Mouse (Mus musculus): ENCODE measurements around the gene Taf4. TPM values are rescaled to one million over a fixed set of nuclear protein-coding genes. Genes with fewer than 3 reads are reported as not detected.

The Taf4 gene
- polyA plus RNA-seq, 1 experiment = not detected

DNA sequence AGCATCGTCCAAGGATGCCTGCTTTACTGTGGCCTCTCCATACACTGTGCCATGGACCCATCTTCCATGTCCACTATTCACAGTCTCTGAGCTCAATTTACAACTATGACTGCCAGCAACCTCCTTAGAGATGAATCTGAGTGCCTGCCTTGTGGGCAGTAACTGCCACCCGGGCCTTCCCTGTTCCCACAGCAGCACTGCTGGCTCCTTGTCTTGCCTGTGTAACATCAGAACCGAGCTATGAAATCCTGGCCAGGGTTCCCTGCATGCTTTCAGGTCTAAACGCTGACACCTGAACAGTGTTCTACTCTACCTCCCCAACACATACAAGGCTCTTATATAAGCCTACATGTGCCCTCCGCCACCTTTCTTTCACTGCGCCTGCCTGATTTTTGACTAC, 16.1 kb downstream of the Taf4 start:
- Histone ChIP-seq H3K4me3 (ENCODE audit: insufficient read depth, low read depth, low read length) (no peak overlapping the region), H3K4me1 (ENCODE audit: control insufficient read depth, insufficient read depth, low read length) (peaks cover 35% of the 10 kb centered on the region), H3K27ac (ENCODE audit: insufficient read depth, low read depth, low read length) (no peak overlapping the region)
- 75% methylated on average over 6 of the region's 6 CpGs for WGBS
- no peak for TF ChIP-seq POLR2A (IDR thresholded peaks at IDR 0.05; ENCODE audit: insufficient read depth, low read depth, low read length)
- TF ChIP-seq CTCF (IDR thresholded peaks at IDR 0.05; ENCODE audit: insufficient read depth, low read depth, low read length) = no peak

DNA sequence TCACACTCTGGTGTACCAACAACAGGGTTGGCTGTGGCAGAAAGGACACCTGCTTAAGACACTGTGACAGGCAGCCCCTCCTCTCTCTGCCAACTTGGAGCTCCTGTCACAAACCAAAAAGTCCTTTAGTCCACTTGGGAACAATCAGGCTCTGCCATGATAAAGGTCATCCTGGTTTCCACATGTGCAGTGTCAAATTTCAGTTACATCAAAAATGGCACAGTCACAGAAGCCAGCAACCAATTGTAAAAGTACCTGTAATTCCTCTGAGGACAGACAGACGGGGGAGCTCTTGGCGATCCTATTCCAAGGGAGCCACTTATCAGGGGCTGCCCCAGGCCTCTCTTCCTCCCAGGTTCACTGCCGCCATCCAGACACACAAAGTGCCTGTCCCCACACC, 17.1 kb downstream of the Taf4 start:
- TF ChIP-seq CTCF (IDR thresholded peaks at IDR 0.05; ENCODE audit: insufficient read depth, low read depth, low read length) (no peak), POLR2A (IDR thresholded peaks at IDR 0.05; ENCODE audit: insufficient read depth, low read depth, low read length) (no peak)
- H3K4me1 ChIP-seq (ENCODE audit: control insufficient read depth, insufficient read depth, low read length) = peaks cover 30% of the 10 kb centered on the region
- 70% methylated on average over 3 of the region's 3 CpGs for WGBS
- H3K4me3 ChIP-seq (ENCODE audit: insufficient read depth, low read depth, low read length) = no peak overlapping the region
- no peak overlapping the region for H3K27ac ChIP-seq (ENCODE audit: insufficient read depth, low read depth, low read length)

DNA sequence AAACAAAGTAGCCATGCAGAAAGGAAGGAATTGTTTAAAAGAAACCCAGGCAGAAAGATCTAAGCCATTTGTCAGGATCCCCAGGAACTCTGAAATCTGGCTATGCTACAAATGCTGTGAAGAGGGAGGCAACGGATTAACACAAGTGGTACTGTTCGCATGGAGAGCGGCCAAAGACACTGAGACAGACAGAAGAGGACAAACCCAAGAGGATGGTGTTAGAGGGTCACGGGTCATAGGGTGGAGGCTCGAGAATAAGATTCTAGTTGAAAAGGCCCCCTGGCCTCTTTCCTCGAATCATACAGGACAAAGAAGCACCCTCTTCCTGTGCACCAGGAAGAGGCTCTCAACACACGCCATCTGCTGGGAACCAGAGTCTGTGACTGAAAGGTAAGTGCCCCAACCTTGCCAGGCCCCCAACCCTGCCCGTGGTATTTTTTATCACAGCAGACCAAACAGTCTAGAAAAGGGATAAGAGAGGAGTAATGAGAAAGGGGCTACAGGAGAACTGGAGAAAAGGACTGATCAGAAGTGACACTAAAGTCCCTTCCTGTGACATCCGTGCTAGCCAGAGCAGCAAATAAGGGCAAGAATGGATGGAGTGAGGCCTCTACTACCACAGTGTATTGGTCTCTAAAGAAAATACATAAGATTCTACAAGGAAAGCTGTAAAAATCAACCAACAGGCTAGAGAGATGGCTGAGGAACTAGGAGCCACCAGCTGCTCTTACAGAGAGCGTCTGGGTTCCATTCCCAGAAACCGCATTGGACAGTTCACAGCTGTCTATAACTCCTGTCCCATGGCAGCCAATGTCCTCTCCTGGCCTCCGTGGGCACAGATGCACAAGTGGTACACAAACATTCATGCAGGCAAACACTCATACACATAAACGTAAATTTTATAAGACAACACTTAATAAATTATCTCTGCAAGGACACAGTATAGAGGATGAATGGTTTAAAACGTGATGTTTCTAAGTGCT, 24.6 kb downstream of the Taf4 start:
- peaks cover 14% of the 10 kb centered on the region for H3K4me1 ChIP-seq (ENCODE audit: control insufficient read depth, insufficient read depth, low read length)
- H3K27ac ChIP-seq (ENCODE audit: insufficient read depth, low read depth, low read length) = no peak overlapping the region
- 74% methylated on average over 14 of the region's 14 CpGs for WGBS
- no peak for TF ChIP-seq CTCF (IDR thresholded peaks at IDR 0.05; ENCODE audit: insufficient read depth, low read depth, low read length)
- TF ChIP-seq POLR2A (IDR thresholded peaks at IDR 0.05; ENCODE audit: insufficient read depth, low read depth, low read length) = no peak
- no peak overlapping the region for H3K4me3 ChIP-seq (ENCODE audit: insufficient read depth, low read depth, low read length)

DNA sequence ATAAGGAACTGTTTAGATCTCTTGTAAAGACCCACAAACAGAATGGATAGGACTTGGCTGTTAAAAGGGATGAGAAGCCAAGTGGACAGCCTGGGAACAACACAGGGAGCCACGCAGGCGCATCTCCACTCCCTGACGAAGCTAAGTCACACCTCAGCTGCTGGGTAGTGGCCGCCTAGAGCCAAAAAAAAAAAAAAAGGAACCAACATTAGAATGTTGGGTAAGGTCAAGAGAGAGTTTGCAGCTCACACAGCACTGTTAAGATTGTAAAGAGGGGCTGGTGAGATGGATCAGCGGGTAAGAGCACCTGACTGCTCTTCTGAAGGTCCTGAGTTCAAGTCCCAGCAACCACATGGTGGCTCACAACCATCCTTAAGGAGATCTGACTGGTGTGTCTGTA, 27.6 kb downstream of the Taf4 start:
- no peak for TF ChIP-seq POLR2A (IDR thresholded peaks at IDR 0.05; ENCODE audit: insufficient read depth, low read depth, low read length)
- no peak for TF ChIP-seq CTCF (IDR thresholded peaks at IDR 0.05; ENCODE audit: insufficient read depth, low read depth, low read length)
- peaks cover 26% of the 10 kb centered on the region for H3K4me1 ChIP-seq (ENCODE audit: control insufficient read depth, insufficient read depth, low read length)
- H3K27ac ChIP-seq (ENCODE audit: insufficient read depth, low read depth, low read length) = no peak overlapping the region
- 89% methylated on average over 5 of the region's 5 CpGs for WGBS
- no peak overlapping the region for H3K4me3 ChIP-seq (ENCODE audit: insufficient read depth, low read depth, low read length)

DNA sequence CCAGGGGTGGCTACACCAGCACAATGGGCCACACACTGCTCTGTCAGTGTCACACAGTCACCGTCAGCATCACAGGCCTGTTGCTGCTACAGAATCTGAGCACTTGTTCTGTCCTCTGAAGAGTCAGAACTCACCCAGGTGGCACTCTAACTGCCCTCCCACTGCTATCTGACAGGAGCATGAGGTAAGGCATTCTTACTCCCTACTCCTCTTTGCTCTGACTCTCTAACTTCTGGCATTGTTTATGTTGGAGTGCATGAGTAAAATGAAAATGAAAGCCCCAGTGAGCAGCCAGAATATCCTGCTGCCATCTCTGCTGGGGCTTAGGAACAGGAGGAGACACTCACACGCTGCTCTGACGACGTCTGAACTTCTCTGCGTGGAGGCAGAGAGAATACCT, 28.8 kb downstream of the Taf4 start:
- 35% methylated on average over 5 of the region's 5 CpGs for WGBS
- TF ChIP-seq CTCF (IDR thresholded peaks at IDR 0.05; ENCODE audit: insufficient read depth, low read depth, low read length) (no peak), POLR2A (IDR thresholded peaks at IDR 0.05; ENCODE audit: insufficient read depth, low read depth, low read length) (no peak)
- Histone ChIP-seq H3K27ac (ENCODE audit: insufficient read depth, low read depth, low read length) (peak overlapping the region; percentile 1; the same call in 1 of the 2 replicates), H3K4me1 (ENCODE audit: control insufficient read depth, insufficient read depth, low read length) (peaks cover 26% of the 10 kb centered on the region), H3K4me3 (ENCODE audit: insufficient read depth, low read depth, low read length) (no peak overlapping the region)

DNA sequence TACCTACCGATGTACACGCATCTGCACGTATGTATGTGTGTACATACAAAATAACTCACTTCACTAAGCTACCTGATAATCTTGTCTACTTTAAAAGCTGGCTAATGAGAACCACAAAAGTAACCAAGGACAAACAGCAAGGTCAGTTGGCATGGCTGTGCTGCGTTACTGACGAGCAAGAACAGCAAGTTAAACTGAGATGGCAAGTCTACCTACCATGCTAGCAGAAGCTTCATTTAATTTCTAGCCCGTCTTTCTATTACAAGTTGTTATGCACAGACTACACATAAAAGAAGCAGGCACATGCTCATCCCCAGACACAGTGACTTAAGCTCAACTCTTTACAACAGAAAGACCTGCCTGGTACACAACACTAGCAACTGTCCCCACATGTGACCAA, 29.9 kb downstream of the Taf4 start:
- TF ChIP-seq POLR2A (IDR thresholded peaks at IDR 0.05; ENCODE audit: insufficient read depth, low read depth, low read length) = no peak
- TF ChIP-seq CTCF (IDR thresholded peaks at IDR 0.05; ENCODE audit: insufficient read depth, low read depth, low read length) = no peak
- 94% methylated on average over 6 of the region's 6 CpGs for WGBS
- peaks cover 28% of the 10 kb centered on the region for H3K4me1 ChIP-seq (ENCODE audit: control insufficient read depth, insufficient read depth, low read length)
- no peak overlapping the region for H3K27ac ChIP-seq (ENCODE audit: insufficient read depth, low read depth, low read length)
- no peak overlapping the region for H3K4me3 ChIP-seq (ENCODE audit: insufficient read depth, low read depth, low read length)

DNA sequence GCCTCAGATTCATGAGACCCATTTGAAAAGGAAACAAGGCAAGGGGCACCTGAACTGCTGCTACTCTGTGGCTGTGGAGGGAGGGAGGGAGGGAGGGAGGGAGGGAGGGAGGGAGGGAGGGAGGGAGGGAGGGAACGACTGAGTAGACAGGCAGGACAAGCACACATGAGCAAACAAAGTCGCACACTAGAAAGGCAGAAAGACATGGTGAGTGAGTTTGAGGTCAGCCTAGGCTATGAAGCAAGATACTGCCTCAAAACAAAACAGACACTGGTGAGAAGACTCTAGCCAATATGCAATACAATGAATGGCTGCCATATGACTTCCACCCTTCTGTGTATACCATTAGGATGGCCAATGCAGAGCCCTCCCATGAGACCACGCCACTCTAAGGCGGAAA, 31.4 kb downstream of the Taf4 start:
- Histone ChIP-seq H3K4me1 (ENCODE audit: control insufficient read depth, insufficient read depth, low read length) (peaks cover 29% of the 10 kb centered on the region), H3K27ac (ENCODE audit: insufficient read depth, low read depth, low read length) (no peak overlapping the region), H3K4me3 (ENCODE audit: insufficient read depth, low read depth, low read length) (no peak overlapping the region)
- TF ChIP-seq POLR2A (IDR thresholded peaks at IDR 0.05; ENCODE audit: insufficient read depth, low read depth, low read length) (no peak), CTCF (IDR thresholded peaks at IDR 0.05; ENCODE audit: insufficient read depth, low read depth, low read length) (no peak)
- 47% methylated on average over 4 of the region's 4 CpGs for WGBS

DNA sequence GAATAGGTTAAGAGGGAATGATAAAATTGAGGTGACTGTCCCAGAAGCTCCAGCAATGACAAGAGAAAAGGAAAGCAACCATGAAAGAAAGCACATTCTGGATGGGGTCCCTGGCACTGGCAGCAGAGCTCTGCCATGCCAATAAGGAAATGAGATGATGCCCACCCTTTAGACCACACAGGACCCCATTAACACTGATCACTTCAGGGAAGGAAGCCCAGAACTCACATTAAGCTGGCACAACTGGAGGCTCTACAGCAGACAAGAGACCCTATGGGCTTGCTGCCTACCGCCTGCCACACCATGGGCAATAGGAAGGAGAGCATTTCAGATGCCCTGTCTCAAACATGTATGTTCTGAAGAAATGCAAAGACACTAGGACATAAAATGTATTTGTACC, 34.8 kb downstream of the Taf4 start:
- no peak overlapping the region for H3K4me3 ChIP-seq (ENCODE audit: insufficient read depth, low read depth, low read length)
- TF ChIP-seq POLR2A (IDR thresholded peaks at IDR 0.05; ENCODE audit: insufficient read depth, low read depth, low read length) = no peak
- peaks cover 35% of the 10 kb centered on the region for H3K4me1 ChIP-seq (ENCODE audit: control insufficient read depth, insufficient read depth, low read length)
- 79% methylated on average over 1 of the region's 1 CpGs for WGBS
- H3K27ac ChIP-seq (ENCODE audit: insufficient read depth, low read depth, low read length) = no peak overlapping the region

DNA sequence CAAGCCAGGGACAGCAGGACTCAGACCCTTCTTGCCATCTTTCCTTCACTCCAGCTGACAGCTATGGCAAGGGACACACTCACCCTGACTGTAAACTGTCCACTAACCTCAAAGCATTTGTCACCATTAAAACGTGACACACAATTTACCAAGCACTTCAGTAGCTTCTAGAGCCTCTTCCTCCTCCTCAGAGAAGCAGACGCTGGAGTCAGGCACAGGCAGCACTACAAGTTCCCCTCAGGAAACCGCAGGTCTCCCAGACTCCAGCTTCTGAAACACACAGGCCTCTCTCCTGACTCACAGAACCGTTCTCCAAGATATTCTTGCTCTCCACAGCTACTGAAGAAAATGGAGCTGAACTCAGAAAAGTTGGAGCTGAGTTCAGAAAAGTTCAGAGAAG, 39.4 kb downstream of the Taf4 start:
- Histone ChIP-seq H3K4me1 (ENCODE audit: control insufficient read depth, insufficient read depth, low read length) (peaks cover 18% of the 10 kb centered on the region), H3K27ac (ENCODE audit: insufficient read depth, low read depth, low read length) (no peak overlapping the region), H3K4me3 (ENCODE audit: insufficient read depth, low read depth, low read length) (no peak overlapping the region)
- no peak for TF ChIP-seq POLR2A (IDR thresholded peaks at IDR 0.05; ENCODE audit: insufficient read depth, low read depth, low read length)
- no peak for TF ChIP-seq CTCF (IDR thresholded peaks at IDR 0.05; ENCODE audit: insufficient read depth, low read depth, low read length)
- 71% methylated on average over 4 of the region's 4 CpGs for WGBS
